Mouse (Mus musculus) ES-E14 (cell line): ENCODE results near the gene Pced1a. TPM values are rescaled to one million over a fixed set of nuclear protein-coding genes. Genes with fewer than 3 reads are reported as not detected.

Source experiments
- DNase-seq: peaks from one replicate; pipeline ENCODE4 v3.0.0-alpha.2; 2013; ENCODE audit warnings: low read depth, low spot score
- H3K27ac ChIP-seq: 2 replicates; pipeline ENCODE4 v1.5.1; 2012; ENCODE audit warnings: low read depth, mild to moderate bottlenecking, low read length, moderate library complexity, mixed read lengths; ENCODE audit not compliant: poor library complexity, insufficient read depth, severe bottlenecking
- H3K36me3 ChIP-seq: 2 replicates; pipeline ENCODE4 v1.6.1; 2012; ENCODE audit warnings: mild to moderate bottlenecking, low read length, moderate library complexity, mixed read lengths; ENCODE audit not compliant: control insufficient read depth, poor library complexity, insufficient read depth, severe bottlenecking
- H3K4me1 ChIP-seq, 2 experiments: fragments of 150-350 bp in 1 of 2; sonication (generic) in 1 of 2; 2 replicates each; pipeline ENCODE4 v1.6.1; 2012; ENCODE audit warnings: low read length in 2 of 2, mild to moderate bottlenecking in 1 of 2, mixed read lengths in 1 of 2; ENCODE audit not compliant: control insufficient read depth in 2 of 2, insufficient read depth in 2 of 2, poor library complexity in 1 of 2
- H3K4me3 ChIP-seq, 2 experiments: fragments of 150-350 bp in 1 of 2; sonication (generic) in 1 of 2; 2 replicates each; pipeline ENCODE4 v1.5.1; 2012; ENCODE audit warnings: low read length in 2 of 2, low read depth in 1 of 2, mild to moderate bottlenecking in 1 of 2, mixed read lengths in 1 of 2; ENCODE audit not compliant: insufficient read depth in 1 of 2, poor library complexity in 1 of 2, severe bottlenecking in 1 of 2
- H3K9ac ChIP-seq: 2 replicates; pipeline ENCODE4 v1.6.1; 2012; ENCODE audit warnings: low read depth, mild to moderate bottlenecking, low read length, mixed read lengths; ENCODE audit not compliant: poor library complexity, insufficient read depth, severe bottlenecking
- H3K9me3 ChIP-seq: fragments of 150-350 bp; sonication (generic); 2 replicates; pipeline ENCODE4 v1.6.1; 2012; ENCODE audit warnings: low read depth, mild to moderate bottlenecking, low read length; ENCODE audit not compliant: control insufficient read depth, insufficient read depth
- CHD2 ChIP-seq: IDR thresholded peaks from 2 replicates; pipeline ENCODE4 v1.6.1; 2014; ENCODE audit warnings: mild to moderate bottlenecking, low read depth, low read length, inconsistent platforms
- HCFC1 ChIP-seq: IDR thresholded peaks from 2 replicates; pipeline ENCODE4 v1.6.1; 2012; ENCODE audit warnings: low read length, inconsistent platforms, borderline replicate concordance; ENCODE audit not compliant: insufficient read depth
- MAFK ChIP-seq: IDR thresholded peaks from 2 replicates; pipeline ENCODE4 v1.6.1; 2014; ENCODE audit warnings: mild to moderate bottlenecking, low read depth, low read length, inconsistent platforms; ENCODE audit not compliant: insufficient read depth
- ZC3H11A ChIP-seq: IDR thresholded peaks from 2 replicates; pipeline ENCODE4 v1.6.1; 2012; ENCODE audit warnings: low read depth, mild to moderate bottlenecking, inconsistent platforms, low read length, borderline replicate concordance
- ZNF384 ChIP-seq: IDR thresholded peaks from 2 replicates; pipeline ENCODE4 v1.6.1; 2012; ENCODE audit warnings: low read depth, low read length, inconsistent platforms
- in situ Hi-C, 2 experiments: fragments of 600-800 bp; cut with MboI; formaldehyde crosslinking; loops; one replicate each; pipeline ENCODE4 v1.15.1; 2025; ENCODE audit warnings: low sequenced_read_pairs in 2 of 2, inconsistent platforms in 1 of 2; ENCODE audit not compliant: unreplicated experiment in 2 of 2
- total RNA-seq: library from RNA; depleted of rRNA; stranded (reverse); fragments of 300-350 nt; gene quantifications from 2 replicates; pipeline ENCODE4 v1.2.3, GENCODE M21; 2012

Pced1a gene
- total RNA-seq, 1 experiment = 13.1 TPM

DNA sequence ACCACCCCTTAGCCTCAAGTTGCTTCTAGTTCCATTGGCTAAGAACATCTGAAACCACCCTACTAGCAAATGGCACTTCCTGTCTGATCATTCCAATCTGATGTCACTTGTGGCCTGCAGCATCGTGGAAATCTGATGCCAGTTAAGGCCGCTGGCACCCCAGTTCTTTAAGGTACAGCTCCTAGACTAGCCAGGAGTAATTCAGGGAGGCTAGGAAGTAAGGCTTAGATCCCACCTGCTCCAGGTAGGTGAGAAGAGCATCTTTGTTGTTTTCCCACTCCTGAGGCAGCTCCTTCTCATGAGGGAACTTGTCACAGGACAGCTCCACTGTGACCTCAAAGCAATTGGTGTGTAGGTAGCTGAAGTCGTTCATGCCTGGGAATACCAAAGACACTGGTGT is 31.7 kb downstream of the Pced1a start:
- DNase-seq = no peak
- Histone ChIP-seq H3K9ac (no peak overlapping the region), H3K4me3 (no peak overlapping the region), H3K27ac (no peak overlapping the region), H3K4me1 (peaks cover 3% of the 10 kb centered on the region in 2 experiments; a peak in 2 of 4 replicates), H3K36me3 (peaks cover 9% of the 10 kb centered on the region), H3K9me3 (no peaks in the 10 kb centered on the region)
- in situ Hi-C loops = no loop called here
- TF ChIP-seq HCFC1 (no peak), ZC3H11A (no peak), ZNF384 (no peak), MAFK (no peak), CHD2 (no peak)

GRCm38 (mm10) chr2:130390993-130391625 is 33.4 kb downstream of the Pced1a start:
- Histone ChIP-seq H3K9me3 (no peaks in the 10 kb centered on the region), H3K4me1 (no peaks in the 10 kb centered on the region), H3K27ac (no peak overlapping the region), H3K36me3 (peaks cover 9% of the 10 kb centered on the region), H3K4me3 (no peak overlapping the region), H3K9ac (no peak overlapping the region)
- in situ Hi-C loops = no loop called here
- DNase-seq = no peak
- no peak for TF ChIP-seq ZNF384
- TF ChIP-seq HCFC1 = no peak
- no peak for TF ChIP-seq MAFK
- no peak for TF ChIP-seq CHD2
- TF ChIP-seq ZC3H11A = no peak

- in situ Hi-C loops = no loop called here
- Histone ChIP-seq H3K9ac (no peak overlapping the region), H3K27ac (no peak overlapping the region), H3K4me1 (no peaks in the 10 kb centered on the region), H3K9me3 (no peaks in the 10 kb centered on the region), H3K36me3 (peaks cover 6% of the 10 kb centered on the region), H3K4me3 (no peak overlapping the region)
- 0 out of 2 replicates have a peak, but pooled peaks have one; percentile 17 for TF ChIP-seq ZC3H11A
- TF ChIP-seq CHD2 = no peak
- TF ChIP-seq MAFK = no peak
- no peak for TF ChIP-seq HCFC1
- TF ChIP-seq ZNF384 = no peak
- no peak for DNase-seq
Measured at GRCm38 (mm10) chr2:130388796-130389195, 35.7 kb downstream of the Pced1a start.

DNA sequence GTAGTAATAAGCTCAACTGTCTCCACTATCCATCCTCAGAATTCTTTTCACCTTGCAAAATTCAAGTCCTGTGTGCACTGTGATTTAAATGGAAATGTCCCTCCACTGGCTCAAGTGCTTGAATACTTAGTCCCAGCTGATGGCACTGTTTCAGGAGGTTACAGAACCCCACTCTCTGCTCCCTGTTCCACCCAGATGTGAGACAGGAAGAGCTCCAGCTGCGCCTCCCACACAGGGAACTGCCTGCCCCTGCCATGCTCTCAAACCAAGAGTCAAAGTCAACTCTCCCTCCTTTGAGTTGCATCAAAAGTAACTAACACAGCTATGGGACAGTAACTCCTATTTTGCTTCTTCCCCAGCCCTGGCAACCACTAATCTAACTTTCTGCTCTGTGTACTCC is 38.3 kb downstream of the Pced1a start:
- Histone ChIP-seq H3K36me3 (no peaks in the 10 kb centered on the region), H3K4me1 (no peaks in the 10 kb centered on the region), H3K9ac (no peak overlapping the region), H3K27ac (no peak overlapping the region), H3K4me3 (no peak overlapping the region), H3K9me3 (no peaks in the 10 kb centered on the region)
- DNase-seq = no peak
- in situ Hi-C loops = no loop called here
- no peak for TF ChIP-seq MAFK
- TF ChIP-seq ZNF384 = no peak
- no peak for TF ChIP-seq ZC3H11A
- no peak for TF ChIP-seq HCFC1
- TF ChIP-seq CHD2 = no peak

DNA sequence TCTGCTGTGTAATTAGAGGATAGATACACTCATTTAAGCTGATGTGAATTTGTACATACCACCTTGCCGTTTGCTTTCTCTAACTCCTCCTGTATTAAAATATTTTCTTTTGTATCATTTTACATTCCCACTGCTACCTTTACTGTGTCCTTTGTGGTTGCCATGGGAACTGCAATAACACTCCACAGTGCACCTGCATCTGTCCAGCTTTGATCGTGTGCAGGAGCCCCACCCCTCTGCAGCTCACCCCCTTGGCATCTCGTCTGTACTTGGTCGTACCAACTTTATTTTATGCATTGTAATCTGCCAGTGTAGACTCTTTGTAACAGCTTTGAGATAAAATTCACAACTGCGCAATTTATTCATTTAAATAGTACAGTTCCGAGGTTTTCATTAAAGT is 40.6 kb downstream of the Pced1a start:
- in situ Hi-C loops = no loop called here
- no peak for TF ChIP-seq CHD2
- TF ChIP-seq MAFK = no peak
- no peak for TF ChIP-seq ZNF384
- TF ChIP-seq HCFC1 = no peak
- no peak for TF ChIP-seq ZC3H11A
- no peaks in the 10 kb centered on the region for H3K4me1 ChIP-seq
- no peaks in the 10 kb centered on the region for H3K36me3 ChIP-seq
- DNase-seq = no peak
- no peaks in the 10 kb centered on the region for H3K9me3 ChIP-seq
- H3K9ac ChIP-seq = no peak overlapping the region
- H3K4me3 ChIP-seq = no peak overlapping the region
- H3K27ac ChIP-seq = no peak overlapping the region
